Mouse (Mus musculus) right cerebral cortex, postnatal 4 days (tissue): ENCODE results near the gene Sirt6.

ENCODE experiments used
- DNase-seq: peaks from one replicate; pipeline ENCODE4 v3.0.0-alpha.2; 2022

Sirt6 gene

GRCm38 (mm10) chr10:81626994-81627835 is at the start of gene Sirt6:
TSS of gene Sirt6 (minus strand) at chr10:81627797.
- peak; percentile 86 for DNase-seq

GRCm38 (mm10) chr10:81656174-81656573 is 28.6 kb upstream of the Sirt6 start:
- DNase-seq = no peak

GRCm38 (mm10) chr10:81655178-81655577 is 27.6 kb upstream of the Sirt6 start:
- DNase-seq = no peak

DNA sequence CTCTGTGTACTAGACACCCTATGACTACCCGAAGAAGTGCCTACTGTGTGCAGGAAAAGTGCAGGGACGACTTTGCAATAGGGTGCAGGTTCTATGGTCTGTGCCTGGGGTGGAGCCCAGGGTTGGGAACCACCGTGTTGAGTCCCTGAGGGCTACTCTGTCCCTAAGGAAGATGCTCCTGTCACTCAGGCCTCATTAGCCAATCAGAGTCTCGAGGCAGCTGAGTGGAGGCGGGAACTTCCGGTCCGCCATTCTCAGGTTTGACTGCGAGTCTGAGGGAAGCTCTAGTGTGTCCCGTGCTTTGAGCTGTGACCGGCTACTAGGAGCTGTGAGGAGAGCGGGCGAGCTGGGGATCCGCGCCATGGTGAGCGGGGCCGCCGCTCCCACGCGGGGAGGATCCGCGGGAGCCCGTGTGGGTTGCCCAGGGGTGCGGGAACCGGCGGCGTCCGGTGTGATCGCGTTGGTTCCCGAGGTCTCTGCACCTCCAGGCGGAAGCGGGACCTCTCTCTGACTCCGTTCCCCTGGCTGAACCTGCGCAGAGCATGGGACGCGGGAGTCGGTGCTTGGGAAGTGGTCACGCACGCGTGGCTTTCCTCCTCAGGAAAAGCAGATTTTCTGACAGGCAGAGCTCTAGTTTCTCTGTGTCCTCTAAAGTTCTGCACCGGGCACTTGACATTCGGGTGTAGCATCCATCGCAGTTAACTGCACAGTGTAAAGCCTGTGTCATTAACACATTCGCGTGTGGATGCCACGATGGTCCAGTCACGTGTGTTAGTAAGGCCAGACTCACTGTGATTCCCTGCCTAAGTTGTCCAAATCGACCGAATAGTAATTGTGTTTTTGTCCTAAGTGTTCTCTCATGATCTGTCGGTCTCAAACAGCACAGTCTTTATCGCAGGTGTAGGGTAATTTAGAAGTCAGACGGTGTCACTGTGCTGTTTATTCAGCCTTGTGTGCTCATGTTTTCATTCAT is 21.5 kb upstream of the Sirt6 start, which contains the start of gene Gm10778:
Gene Gm10778, plus strand, starts transcription at position 257 of the 973 bp plus-strand sequence.
- peak; percentile 80 for DNase-seq

DNA sequence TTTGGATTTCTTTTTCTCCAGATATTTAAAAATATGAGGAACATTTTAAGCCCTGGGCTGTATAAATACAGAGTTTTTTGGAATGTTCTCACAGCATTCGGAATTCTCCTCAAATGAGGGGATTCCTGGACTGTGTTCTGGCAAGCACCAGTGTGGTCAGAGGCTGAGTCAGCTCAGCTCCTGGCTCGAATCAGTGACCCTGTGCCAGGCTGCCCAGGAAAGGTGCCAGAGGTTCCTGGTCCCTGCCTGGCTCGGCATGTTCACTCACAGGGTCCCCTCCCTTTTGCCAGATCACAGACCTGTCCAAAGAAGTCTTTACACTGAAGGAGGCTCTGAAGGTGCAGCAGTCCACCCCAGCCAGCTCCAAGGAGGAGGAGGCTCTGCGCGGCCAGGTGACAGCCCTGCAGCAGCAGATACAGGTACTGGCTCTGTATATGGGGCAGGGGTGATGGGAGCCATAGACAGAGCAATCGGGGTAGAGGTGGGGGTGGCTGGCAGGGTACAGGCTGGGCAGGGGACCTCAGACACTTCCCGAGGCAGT is 18.5 kb upstream of the Sirt6 start:
- DNase-seq = no peak

DNA sequence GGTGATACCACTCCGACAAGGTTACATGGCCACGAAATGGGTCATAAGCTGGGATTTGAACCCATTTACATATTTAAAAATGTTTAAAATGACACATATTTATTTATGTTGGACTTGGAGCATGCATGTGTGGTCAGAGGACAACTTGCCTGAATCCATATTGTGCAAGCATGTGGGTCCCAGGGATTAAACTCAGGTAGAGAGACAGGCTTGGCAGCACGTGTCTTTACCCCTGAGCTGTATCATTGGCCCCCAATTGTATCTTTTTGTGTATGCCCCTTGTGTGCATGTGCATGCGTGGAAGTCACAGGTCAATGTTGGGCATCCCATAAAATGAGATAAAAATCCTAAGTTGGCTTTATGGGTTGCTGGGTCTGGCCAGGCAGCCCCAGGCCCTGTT is 17.8 kb upstream of the Sirt6 start:
- no peak for DNase-seq

DNA sequence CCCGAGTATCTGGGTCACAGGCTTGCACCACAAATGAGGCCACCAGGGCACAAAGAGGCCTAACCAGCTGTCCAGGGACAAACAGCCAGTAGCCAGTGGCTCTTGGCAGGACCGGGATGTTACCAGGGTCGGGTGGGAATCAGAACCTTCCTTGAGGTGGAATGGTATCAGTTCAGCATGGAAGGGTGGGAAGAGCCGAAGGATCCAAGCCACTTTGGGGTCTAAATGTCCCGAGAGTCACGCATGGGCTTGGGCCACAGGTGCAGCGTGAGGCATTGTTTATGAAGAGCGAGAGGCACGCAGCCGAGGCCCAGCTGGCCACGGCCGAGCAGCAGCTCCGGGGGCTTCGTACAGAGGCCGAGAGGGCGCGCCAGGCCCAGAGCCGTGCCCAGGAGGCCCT is 17.1 kb upstream of the Sirt6 start:
- no peak for DNase-seq

- DNase-seq = no peak
Observed at GRCm38 (mm10) chr10:81644162-81644561, 16.6 kb upstream of the Sirt6 start.

DNA sequence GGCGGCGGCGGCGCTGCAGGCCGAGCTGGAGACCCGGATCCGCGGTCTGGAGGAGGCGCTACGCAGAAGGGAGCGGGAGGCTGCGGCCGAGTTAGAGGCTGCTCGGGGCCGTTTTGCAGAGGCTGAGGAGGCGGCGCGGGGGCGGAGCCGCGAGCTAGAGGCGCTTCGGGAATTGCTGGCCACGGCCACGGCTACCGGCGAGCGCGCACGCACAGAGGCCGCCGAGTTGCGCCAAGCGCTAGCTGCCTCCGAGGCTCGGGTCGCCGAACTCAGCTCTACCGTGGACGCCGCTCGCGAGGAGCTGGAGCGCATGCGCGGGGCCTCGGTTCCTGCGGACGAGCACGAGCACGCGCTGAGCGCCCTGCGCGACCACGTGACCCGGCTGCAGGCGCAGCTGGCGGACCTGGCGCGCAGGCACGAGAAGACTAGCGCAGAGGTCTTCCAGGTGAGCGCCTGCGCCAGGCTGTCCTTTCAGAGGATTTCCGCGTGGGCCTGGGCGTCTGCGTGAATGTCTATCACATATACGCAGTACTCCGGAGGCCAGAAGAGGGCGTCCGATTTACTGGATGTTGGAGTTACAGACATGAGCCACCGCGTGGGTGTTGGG is 16.0 kb upstream of the Sirt6 start:
- DNase-seq = peak; percentile 94

GRCm38 (mm10) chr10:81642648-81643448 is 15.3 kb upstream of the Sirt6 start:
- peak; percentile 32 for DNase-seq

GRCm38 (mm10) chr10:81641978-81642647 is 14.5 kb upstream of the Sirt6 start:
- DNase-seq = no peak

DNA sequence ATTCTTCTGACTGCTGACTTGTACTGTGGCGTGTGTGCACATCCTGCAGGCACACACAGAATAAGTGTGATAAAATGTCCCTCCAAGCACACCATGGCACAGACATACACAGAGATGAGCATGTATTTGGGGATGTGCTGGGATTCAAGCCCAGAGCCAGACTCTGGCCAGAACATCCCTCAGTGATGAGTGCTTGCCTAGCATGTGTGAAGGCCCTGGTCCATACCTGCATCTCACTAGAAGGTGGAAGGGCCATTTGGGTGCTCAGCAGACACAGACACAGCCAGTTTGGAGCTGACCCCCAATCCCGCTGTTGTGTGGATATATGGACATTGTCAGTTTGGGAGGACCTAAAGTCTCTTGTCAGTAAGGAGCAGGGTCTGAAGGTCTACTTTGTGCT is 14.0 kb upstream of the Sirt6 start:
- DNase-seq = no peak

DNA sequence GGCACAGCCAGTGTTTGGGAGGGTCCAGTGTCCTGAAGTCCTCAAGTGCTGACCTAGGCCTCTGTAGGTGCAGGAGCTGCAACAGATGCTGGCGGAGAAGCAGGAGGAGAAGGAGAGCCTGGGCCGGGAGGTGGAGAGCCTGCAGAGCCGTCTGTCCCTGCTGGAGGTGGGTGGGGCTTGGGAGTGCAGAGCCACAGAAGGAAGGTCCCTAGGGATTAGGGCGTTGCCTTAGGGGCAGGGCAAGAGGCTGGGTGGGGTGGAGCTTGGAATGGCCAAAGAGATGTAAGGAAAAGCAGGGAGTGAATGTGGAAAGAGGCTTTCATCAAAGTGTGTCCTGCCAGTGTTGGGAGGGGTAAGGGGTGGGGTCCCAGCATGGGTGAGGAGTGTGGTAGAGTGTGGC is 13.2 kb upstream of the Sirt6 start:
- DNase-seq = peak; percentile 2

GRCm38 (mm10) chr10:81638101-81638500 is 10.5 kb upstream of the Sirt6 start:
- no peak for DNase-seq

- DNase-seq = no peak
Observed at GRCm38 (mm10) chr10:81636338-81636737, 8.7 kb upstream of the Sirt6 start.

DNA sequence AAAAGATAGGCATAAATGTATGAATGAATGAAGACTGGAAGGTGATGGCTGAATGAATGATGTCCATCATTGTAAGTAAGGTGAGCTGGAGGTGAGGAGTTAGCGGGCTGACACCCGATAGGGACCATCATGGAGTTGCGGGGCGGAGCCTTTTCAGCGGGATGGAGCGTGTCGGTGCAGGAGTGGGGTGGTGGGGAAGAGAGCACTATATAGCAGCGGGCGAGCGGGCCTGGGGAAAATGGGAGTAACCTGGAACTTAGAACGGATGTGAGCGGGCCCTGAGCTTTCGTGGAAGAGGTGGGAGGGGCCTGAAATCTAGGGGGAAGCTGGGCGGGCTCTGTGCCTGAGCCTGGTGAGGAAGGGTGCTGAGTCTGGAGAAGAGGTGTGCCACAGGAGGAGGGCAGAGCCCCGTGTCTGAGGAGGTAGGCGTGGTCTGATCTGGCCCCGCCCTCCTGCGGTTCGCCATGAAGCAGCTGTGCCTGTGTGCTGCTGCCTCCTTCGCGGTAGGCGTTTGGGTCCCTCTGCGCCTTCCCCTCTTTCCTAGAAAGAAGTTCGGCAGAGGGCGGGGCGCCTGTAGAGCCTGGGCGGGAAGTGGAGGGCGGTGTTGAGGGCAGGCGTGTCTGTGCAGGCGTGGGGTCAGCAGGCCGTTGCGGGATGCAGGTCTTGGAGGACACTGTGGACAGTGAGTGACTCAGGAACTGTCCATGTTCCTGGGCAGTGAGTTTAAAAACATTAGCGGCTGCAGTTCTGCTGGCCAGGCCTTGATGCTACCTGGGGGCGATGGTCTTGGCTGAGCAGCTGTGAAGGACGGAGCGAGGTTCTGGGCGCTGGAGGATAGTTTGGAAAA is 5.9 kb upstream of the Sirt6 start:
- peak; percentile 84 for DNase-seq

DNA sequence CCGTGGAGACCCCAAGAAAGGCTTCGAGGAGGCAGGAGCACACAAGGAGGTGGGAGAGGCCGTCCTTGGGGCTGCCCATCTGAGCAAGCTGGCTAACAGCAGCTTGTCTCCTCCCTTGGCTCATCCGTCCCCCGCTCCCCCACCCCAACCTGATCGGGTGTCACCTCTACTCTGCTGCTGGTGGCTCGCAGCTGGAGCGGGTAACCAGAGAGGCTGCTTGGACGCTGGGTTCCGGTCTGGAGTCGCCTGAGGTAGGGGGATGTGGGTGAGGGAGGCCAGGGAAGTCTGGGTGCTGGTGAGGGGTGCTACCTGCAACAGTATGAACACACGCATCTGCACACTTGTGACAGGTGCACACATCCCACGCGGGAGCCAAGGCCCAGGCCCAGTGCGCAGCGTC is 793 bp upstream of the Sirt6 start, which contains the start of gene Ankrd24:
Gene Ankrd24, plus strand, starts transcription at position 151 of the 400 bp plus-strand sequence.
- DNase-seq = no peak

DNA sequence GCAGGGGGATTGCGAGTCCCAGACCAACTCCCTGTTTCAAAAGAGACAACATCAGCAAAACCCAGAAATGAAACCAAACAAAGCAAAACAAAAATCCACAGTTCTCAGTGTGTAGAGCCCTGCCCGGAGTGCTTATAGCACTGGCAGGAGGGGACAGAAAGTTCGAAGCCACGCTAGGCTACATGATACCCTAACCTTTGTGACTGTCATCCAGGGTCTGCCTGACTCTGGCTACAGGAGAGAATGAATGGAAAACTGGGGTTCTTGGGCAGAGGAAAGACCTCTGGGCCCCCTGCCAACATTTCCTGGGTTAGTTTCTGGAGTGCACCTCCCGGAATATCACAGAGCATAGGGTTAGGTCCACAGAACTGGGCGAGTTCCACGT is 231 bp upstream of the Sirt6 start:
- DNase-seq = peak; percentile 53

- no peak for DNase-seq
Observed at GRCm38 (mm10) chr10:81626101-81626993, 1.2 kb downstream of the Sirt6 start.
